Mouse (Mus musculus) mature B cell (primary cell): Measurements from ENCODE around the gene D630045J12Rik.

Experiments
- in situ Hi-C: fragments of 300-500 bp; cut with MboI; formaldehyde crosslinking; loops from 2 replicates; pipeline ENCODE4 v1.14.3; 2019

The D630045J12Rik gene

GRCm38 (mm10) chr6:38242295-38242830, 11.4 kb downstream of the D630045J12Rik start:
- in situ Hi-C loops, result no loop called here

DNA sequence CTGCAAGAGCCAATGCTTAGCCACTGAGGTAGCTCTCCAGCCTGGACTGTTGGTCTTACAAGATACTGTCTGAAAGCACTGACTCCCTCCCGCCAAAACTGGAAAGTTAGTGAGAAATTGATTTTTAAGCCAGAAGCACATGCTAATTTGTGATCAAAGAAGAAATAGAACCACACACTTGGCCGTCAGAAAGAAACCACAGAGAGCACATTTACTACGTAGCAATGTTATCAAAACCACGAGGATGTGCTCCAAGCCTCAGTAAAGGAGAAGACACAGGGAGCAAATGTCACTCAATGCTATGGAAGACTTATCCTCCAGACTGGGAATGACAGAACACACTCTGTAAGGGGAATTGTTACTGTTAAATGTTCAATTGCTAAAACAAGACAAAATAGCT, 12.3 kb downstream of the D630045J12Rik start:
- in situ Hi-C loops, result no loop called here

DNA sequence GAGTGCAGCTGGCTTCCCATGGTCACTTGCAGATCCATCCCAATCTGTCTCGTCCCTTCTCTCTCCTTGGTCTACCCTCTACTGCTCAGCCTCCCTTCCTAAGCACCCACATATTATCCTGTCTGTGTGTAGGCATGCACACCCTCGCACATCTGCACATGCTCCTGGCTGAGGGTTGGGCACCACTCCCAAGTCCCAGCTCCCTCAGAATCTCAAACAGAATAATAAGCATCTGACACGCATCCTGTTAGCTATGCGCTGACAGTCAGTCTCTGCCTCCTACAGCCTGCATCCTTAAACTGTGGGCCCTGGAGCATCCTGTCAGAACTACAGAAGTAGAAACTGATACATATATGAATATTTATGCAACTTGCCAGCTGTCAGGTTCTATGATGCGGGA, 13.2 kb downstream of the D630045J12Rik start:
- in situ Hi-C loops, result no loop called here

DNA sequence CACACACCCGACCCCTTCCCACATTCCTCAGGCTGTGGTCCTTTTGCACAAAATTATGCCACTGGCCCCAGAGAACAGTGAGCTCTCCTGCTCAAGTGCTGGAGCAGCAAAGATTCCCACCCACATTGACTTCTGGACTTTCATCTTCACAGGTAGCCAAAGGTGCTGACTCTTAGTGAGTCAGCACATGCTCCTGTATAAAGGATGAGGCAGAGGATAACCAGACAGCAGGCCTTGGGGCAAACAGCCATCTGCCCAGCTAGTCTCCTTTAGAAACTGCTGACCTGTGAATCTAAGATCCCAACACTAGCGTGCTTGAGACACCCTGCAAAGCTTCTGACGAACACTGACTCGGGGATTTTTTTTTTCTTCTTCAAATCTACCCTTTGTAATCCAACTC, 15.4 kb downstream of the D630045J12Rik start:
- in situ Hi-C loops, result no loop called here

DNA sequence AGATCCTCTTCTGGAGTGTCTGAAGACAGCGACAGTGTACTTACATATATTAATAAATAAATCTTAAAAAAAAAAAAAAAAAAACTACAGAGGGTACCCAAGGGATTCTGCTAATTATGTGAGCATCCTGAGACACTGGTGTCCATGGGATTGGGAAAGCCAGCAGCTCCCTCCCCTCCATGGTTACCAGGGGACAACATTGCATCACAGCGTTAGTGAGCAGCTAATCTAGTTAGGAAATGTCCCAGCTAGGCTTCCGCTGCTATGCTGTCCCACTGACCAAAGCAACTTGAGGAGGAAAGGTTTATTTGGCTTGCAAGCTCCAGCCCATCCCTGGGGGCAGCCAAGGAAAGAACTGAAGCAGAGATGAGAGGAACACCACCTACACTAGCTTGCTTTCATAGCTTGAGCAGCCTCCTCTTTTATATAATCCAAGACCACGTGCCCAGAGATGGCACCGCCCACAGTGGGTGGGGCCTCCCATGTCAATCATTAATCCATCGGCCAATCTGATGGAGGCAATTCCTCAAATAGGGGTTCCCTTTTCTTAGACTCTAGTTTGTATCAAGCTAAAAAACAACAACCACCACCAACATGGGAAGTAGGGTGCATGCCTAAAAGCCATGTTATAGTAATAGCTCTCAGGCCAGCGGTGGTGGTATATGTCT, 17.7 kb downstream of the D630045J12Rik start:
- in situ Hi-C loops, result no loop called here

- in situ Hi-C loops, result no loop called here
Measured at GRCm38 (mm10) chr6:38233803-38234202, 20.0 kb downstream of the D630045J12Rik start.

- in situ Hi-C loops, result no loop called here
Measured at GRCm38 (mm10) chr6:38232917-38233316, 20.9 kb downstream of the D630045J12Rik start.

DNA sequence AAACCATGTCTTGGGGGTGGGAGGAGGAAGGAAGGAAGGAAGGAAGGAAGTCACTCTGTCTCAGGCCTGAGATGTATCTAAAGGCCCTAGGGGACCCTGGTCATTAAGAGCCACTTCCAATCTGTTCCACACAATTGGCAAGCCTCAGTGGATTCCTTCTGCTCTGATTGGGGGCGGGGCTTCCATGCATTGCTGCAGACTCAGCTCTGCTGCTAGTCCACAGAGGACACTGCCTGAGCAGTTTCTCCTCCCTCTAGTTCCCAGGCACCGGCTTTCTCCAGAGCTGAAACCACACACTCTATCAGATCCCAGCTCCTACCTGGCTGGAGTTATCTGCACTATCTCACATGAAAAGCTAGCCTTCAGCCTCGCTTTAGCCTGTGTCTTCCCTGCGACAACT, 21.8 kb downstream of the D630045J12Rik start:
- in situ Hi-C loops, result no loop called here

- in situ Hi-C loops, result no loop called here
Measured at GRCm38 (mm10) chr6:38224079-38224478, 29.7 kb downstream of the D630045J12Rik start.

GRCm38 (mm10) chr6:38219261-38219660, 34.5 kb downstream of the D630045J12Rik start:
- in situ Hi-C loops, result no loop called here

DNA sequence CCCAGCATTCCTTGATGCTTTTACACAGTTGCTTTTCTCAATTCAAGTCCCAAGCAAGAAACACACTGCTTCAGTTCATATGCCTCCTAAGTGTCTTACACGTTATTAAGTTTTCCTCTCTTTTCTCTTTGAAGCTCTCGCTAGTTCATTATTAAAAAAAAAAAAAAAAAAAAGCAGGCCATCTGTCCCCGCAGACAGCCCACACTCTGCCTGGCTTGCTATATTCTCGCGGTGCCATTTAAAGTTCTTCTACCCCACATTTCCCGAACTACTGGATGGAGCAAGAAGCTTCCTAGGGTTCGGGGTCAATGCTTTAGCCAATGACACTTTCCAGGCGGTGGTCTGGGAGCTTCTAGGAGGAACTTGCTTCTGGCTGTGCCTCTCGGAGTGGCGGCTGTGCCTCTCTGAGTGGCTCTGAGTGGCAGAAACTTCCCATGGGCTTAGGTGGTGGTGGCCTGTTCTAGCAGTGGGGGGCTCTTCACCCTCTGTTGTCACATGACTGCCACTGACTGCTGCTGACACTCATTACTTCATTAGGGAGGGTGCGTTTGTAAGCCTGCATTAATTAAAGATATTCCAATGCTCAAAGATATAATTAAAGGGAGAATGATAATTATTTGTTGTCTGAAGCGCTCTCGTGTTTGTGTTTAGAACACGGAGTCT, 38.2 kb downstream of the D630045J12Rik start:
- in situ Hi-C loops, result no loop called here

GRCm38 (mm10) chr6:38207621-38208020, 46.2 kb downstream of the D630045J12Rik start:
- in situ Hi-C loops, result no loop called here

GRCm38 (mm10) chr6:38206941-38207531, 46.8 kb downstream of the D630045J12Rik start:
- in situ Hi-C loops, result no loop called here

DNA sequence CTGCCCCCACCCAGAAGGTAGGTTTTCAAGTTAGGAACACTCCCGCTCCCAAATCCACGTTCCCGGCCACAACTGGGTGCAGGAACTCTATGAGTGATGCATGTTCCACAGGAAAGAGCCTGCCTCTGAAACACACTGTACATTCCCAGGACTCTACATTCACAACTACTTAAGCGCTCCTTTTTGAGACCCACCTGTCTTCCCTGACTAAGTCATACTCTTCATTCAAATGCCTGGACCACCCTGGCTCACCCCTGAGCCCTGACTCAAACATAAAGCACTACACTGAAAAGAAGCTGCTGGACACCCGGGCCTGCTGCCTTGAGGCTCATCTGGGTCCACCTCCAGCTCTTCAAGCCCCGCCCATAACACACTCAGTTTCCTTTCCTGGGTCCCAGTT, 48.4 kb downstream of the D630045J12Rik start:
- in situ Hi-C loops, result no loop called here

GRCm38 (mm10) chr6:38203820-38204219, 50.0 kb downstream of the D630045J12Rik start:
- in situ Hi-C loops, result no loop called here

- in situ Hi-C loops, result no loop called here
Measured at GRCm38 (mm10) chr6:38202816-38203215, 51.0 kb downstream of the D630045J12Rik start.

- in situ Hi-C loops, result no loop called here
Measured at GRCm38 (mm10) chr6:38201495-38201894, 52.3 kb downstream of the D630045J12Rik start.

GRCm38 (mm10) chr6:38199599-38199998, 54.2 kb downstream of the D630045J12Rik start:
- in situ Hi-C loops, result no loop called here

DNA sequence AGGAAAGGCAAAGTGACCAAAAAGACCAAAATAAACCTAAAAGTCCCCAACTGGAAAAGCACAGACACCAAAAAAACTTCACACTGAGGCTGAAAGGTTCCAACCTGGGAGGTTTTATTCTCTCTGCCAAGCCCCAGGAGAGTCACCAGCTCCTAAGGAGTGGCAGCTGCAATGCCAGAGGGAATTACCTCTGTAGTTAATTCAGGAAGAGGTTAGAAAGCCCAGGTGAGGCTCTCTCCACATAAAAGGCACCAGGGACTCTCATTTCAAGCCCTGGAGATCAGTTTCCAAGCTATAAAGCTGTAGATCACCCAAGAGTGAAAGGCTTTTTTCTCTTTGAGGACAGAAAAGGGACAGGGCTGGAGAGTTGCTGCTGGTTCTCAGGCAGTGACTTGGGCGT, 55.1 kb downstream of the D630045J12Rik start:
- in situ Hi-C loops, result no loop called here

GRCm38 (mm10) chr6:38196266-38197189, 57.3 kb downstream of the D630045J12Rik start:
- in situ Hi-C loops, result no loop called here

- in situ Hi-C loops, result no loop called here
Measured at GRCm38 (mm10) chr6:38195306-38195705, 58.5 kb downstream of the D630045J12Rik start.

- in situ Hi-C loops, result no loop called here
Measured at GRCm38 (mm10) chr6:38194046-38194445, 59.8 kb downstream of the D630045J12Rik start.
